In genomic region chr9:66213386-66214032, GRCm38 (mm10) we compare ENCODE assay signal across 8 mouse cellular contexts. TPM values are rescaled to one million over a fixed set of nuclear protein-coding genes. Genes with fewer than 3 reads are reported as not detected.
DNase-seq lines count a peak whose midpoint lies in the region; ATAC-seq and TF ChIP-seq lines count a peak whose summit lies in the region.

No protein-coding gene starts in this region.

- H3K4me1 ChIP-seq in embryonic facial prominence, embryonic 15.5 days, result peaks cover 15% of the 10 kb centered on the region; the same call in 1 of the 2 replicates
- 0 out of 2 replicates have a peak, but pooled peaks cover 6% of the 10 kb centered on the region for H3K4me1 ChIP-seq in intestine, postnatal 0 days (replicated peaks; ENCODE audit: control insufficient read depth, insufficient read depth, low read length)
- H3K4me1 ChIP-seq in liver, embryonic 16.5 days (ENCODE audit: control insufficient read depth, low read depth, low read length), result peaks cover 44% of the 10 kb centered on the region
- no peaks in the 10 kb centered on the region for H3K4me1 ChIP-seq in forebrain, embryonic 15.5 days
- peaks cover 7% of the 10 kb centered on the region; the same call in 1 of the 2 replicates for H3K4me1 ChIP-seq in cerebellum, adult 2 months (ENCODE audit: control insufficient read depth, insufficient read depth, low read length)

- no peak overlapping the region for H3K4me3 ChIP-seq in gastrocnemius, adult 2 months
- H3K4me3 ChIP-seq in embryonic facial prominence, embryonic 15.5 days (replicated peaks), result no peak overlapping the region
- no peak overlapping the region for H3K4me3 ChIP-seq in intestine, postnatal 0 days (ENCODE audit: low read depth, low read length)
- H3K4me3 ChIP-seq in liver, embryonic 16.5 days (ENCODE audit: low read depth, low read length), result peak overlapping the region; percentile 42
- no peak overlapping the region for H3K4me3 ChIP-seq in forebrain, embryonic 15.5 days
- no peak overlapping the region for H3K4me3 ChIP-seq in cerebellum, adult 2 months (replicated peaks; ENCODE audit: insufficient read depth, low read depth, low read length)

- WGBS in embryonic facial prominence, embryonic 15.5 days, result 34% methylated on average over 5 of the region's 5 CpGs
- 16% methylated on average over 5 of the region's 5 CpGs for WGBS in intestine, postnatal 0 days
- WGBS in liver, embryonic 16.5 days (ENCODE audit: insufficient replicate concordance), result 12% methylated on average over 5 of the region's 5 CpGs
- 42% methylated on average over 5 of the region's 5 CpGs for WGBS in forebrain, embryonic 15.5 days
- WGBS in cerebellum, adult 2 months, result 75% methylated on average over 5 of the region's 5 CpGs

- H3K4me2 ChIP-seq in embryonic facial prominence, embryonic 15.5 days (replicated peaks), result no peak overlapping the region
- H3K4me2 ChIP-seq in intestine, postnatal 0 days (replicated peaks; ENCODE audit: low read depth), result peak overlapping the region; percentile 21; the same call in 1 of the 2 replicates
- peak overlapping the region; percentile 67 for H3K4me2 ChIP-seq in liver, embryonic 16.5 days (ENCODE audit: low read depth, low read length)
- no peak overlapping the region for H3K4me2 ChIP-seq in forebrain, embryonic 15.5 days (replicated peaks)

- no peak overlapping the region for H3K9ac ChIP-seq in embryonic facial prominence, embryonic 15.5 days
- peak overlapping the region; percentile 31; the same call in 1 of the 2 replicates for H3K9ac ChIP-seq in intestine, postnatal 0 days (ENCODE audit: low read depth, low read length)
- H3K9ac ChIP-seq in liver, embryonic 16.5 days (ENCODE audit: low read depth, low read length), result peak overlapping the region; percentile 58
- H3K9ac ChIP-seq in forebrain, embryonic 15.5 days (replicated peaks), result no peak overlapping the region

- peak; percentile 40; the same call in 1 of the 2 replicates for ATAC-seq in embryonic facial prominence, embryonic 15.5 days (ENCODE audit: insufficient number of reproducible peaks, low FRiP score, low TSS enrichment, low read depth)
- peak; percentile 90 for ATAC-seq in intestine, postnatal 0 days
- peak; percentile 98 for ATAC-seq in liver, embryonic 16.5 days (ENCODE audit: low read depth)
- no peak for ATAC-seq in forebrain, embryonic 15.5 days (replicated peaks)

- H3K27ac ChIP-seq in gastrocnemius, adult 2 months, result peak overlapping the region; percentile 67
- H3K27ac ChIP-seq in embryonic facial prominence, embryonic 15.5 days (replicated peaks), result no peak overlapping the region
- H3K27ac ChIP-seq in intestine, postnatal 0 days (ENCODE audit: low read depth, low read length), result peak overlapping the region; percentile 82
- peak overlapping the region; percentile 83 for H3K27ac ChIP-seq in liver, embryonic 16.5 days (ENCODE audit: low read length)
- no peak overlapping the region for H3K27ac ChIP-seq in forebrain, embryonic 15.5 days (replicated peaks)
- H3K27ac ChIP-seq in cerebellum, adult 2 months (ENCODE audit: insufficient read depth, low read length), result no peak overlapping the region

- H3K27me3 ChIP-seq in embryonic facial prominence, embryonic 15.5 days, result no peaks in the 10 kb centered on the region
- no peaks in the 10 kb centered on the region for H3K27me3 ChIP-seq in intestine, postnatal 0 days (replicated peaks; ENCODE audit: control insufficient read depth, insufficient read depth, low read length)
- H3K27me3 ChIP-seq in liver, embryonic 16.5 days (ENCODE audit: control insufficient read depth, insufficient read depth, low read depth, low read length), result no peaks in the 10 kb centered on the region
- no peaks in the 10 kb centered on the region for H3K27me3 ChIP-seq in splenic B cell, adult 2 months (ENCODE audit: control insufficient read depth, insufficient read depth, low read length, poor library complexity, severe bottlenecking)
- H3K27me3 ChIP-seq in forebrain, embryonic 15.5 days, result no peaks in the 10 kb centered on the region
- no peaks in the 10 kb centered on the region for H3K27me3 ChIP-seq in cerebellum, adult 2 months (ENCODE audit: control insufficient read depth, insufficient read depth, low read length)

- no peaks in the 10 kb centered on the region for H3K9me3 ChIP-seq in embryonic facial prominence, embryonic 15.5 days (replicated peaks)
- no peaks in the 10 kb centered on the region for H3K9me3 ChIP-seq in intestine, postnatal 0 days (ENCODE audit: control insufficient read depth)
- no peaks in the 10 kb centered on the region for H3K9me3 ChIP-seq in liver, embryonic 16.5 days (replicated peaks; ENCODE audit: control insufficient read depth, low read length)
- no peaks in the 10 kb centered on the region for H3K9me3 ChIP-seq in forebrain, embryonic 15.5 days

- intact Hi-C loops in gastrocnemius, adult 2 months (cut with DNase I), result no loop called here

- no peak for TF ChIP-seq CTCF in gastrocnemius, adult 2 months (IDR thresholded peaks at IDR 0.05)
- TF ChIP-seq CTCF in intestine, postnatal 0 days (IDR thresholded peaks at IDR 0.05; ENCODE audit: low read depth), result peak; percentile 25; the same call in 1 of the 2 replicates
- TF ChIP-seq CTCF in cerebellum, adult 2 months (IDR thresholded peaks at IDR 0.05; ENCODE audit: borderline replicate concordance, insufficient read depth, low read depth, low read length), result no peak

- no peak for TF ChIP-seq POLR2A in cerebellum, adult 2 months (IDR thresholded peaks at IDR 0.05; ENCODE audit: borderline replicate concordance, insufficient read depth, low read length)

- peak; percentile 53 for DNase-seq in gastrocnemius, adult 2 months
- no peak for DNase-seq in gastrocnemius, adult 8-10 months (ENCODE audit: low spot score in 2 of 2)
- peak; percentile 27 for DNase-seq in splenic B cell, adult 2 months (ENCODE audit: low read depth, low spot score)
- no peak for DNase-seq in cerebellum, adult 2 months

- H3K36me3 ChIP-seq in embryonic facial prominence, embryonic 15.5 days, result no peaks in the 10 kb centered on the region
- H3K36me3 ChIP-seq in intestine, postnatal 0 days (ENCODE audit: control insufficient read depth, insufficient read depth), result no peaks in the 10 kb centered on the region
- H3K36me3 ChIP-seq in liver, embryonic 16.5 days (ENCODE audit: control insufficient read depth, insufficient read depth), result no peaks in the 10 kb centered on the region
- no peaks in the 10 kb centered on the region; the same call in 1 of the 2 replicates for H3K36me3 ChIP-seq in splenic B cell, adult 2 months (ENCODE audit: control insufficient read depth, insufficient read depth, low read length, poor library complexity, severe bottlenecking)
- H3K36me3 ChIP-seq in forebrain, embryonic 15.5 days, result no peaks in the 10 kb centered on the region

RNA-seq across cellular contexts. Expression of gene Dapk2, which starts 55.5 kb away (rescaled TPM):
- total RNA-seq in gastrocnemius, adult 2 months (2021), result 10 to 100 TPM; 24.2 to 38.4 TPM
- 10 to 100 TPM; 28.1 to 36.2 (median 34.1) TPM for total RNA-seq in gastrocnemius, adult 8-10 months (2022)
- polyA plus RNA-seq in embryonic facial prominence, embryonic 15.5 days (2015; fragmentation: Nextera tagmentation; extraction: Ambion mirVana), result 17.1 and 18.0 TPM in 2 replicates
- 14.7 and 16.9 TPM in 2 replicates for polyA plus RNA-seq in intestine, postnatal 0 days (2015; fragmentation: Nextera tagmentation; extraction: Ambion mirVana)
- polyA plus RNA-seq in liver, embryonic 16.5 days (2015; fragmentation: Nextera tagmentation; extraction: Ambion mirVana), result 32.7 and 33.7 TPM in 2 replicates
- polyA plus RNA-seq in forebrain, embryonic 15.5 days (2015; fragmentation: Nextera tagmentation; extraction: Ambion mirVana), result 1.4 and 1.8 TPM in 2 replicates
- 3.6 and 3.8 TPM in 2 replicates for polyA plus RNA-seq in cerebellum, adult 2 months (2012; rRNA removed)

Comparison
In these comparisons a context has a peak if more than half of its experiments do, and no peak if none do; other contexts are left out.
1. DNase-seq: peak in gastrocnemius, adult 2 months (single experiment) and splenic B cell, adult 2 months (single experiment); none in gastrocnemius, adult 8-10 months (0 of 2) and cerebellum, adult 2 months (0 of 2).
2. H3K27ac ChIP-seq: peak in gastrocnemius, adult 2 months (single experiment), intestine, postnatal 0 days (single experiment) and liver, embryonic 16.5 days (single experiment); none in embryonic facial prominence, embryonic 15.5 days (single experiment), forebrain, embryonic 15.5 days (single experiment) and cerebellum, adult 2 months (single experiment).
3. H3K4me2 ChIP-seq: peak in intestine, postnatal 0 days (single experiment) and liver, embryonic 16.5 days (single experiment); none in embryonic facial prominence, embryonic 15.5 days (single experiment) and forebrain, embryonic 15.5 days (single experiment).
4. H3K9ac ChIP-seq: peak in intestine, postnatal 0 days (single experiment) and liver, embryonic 16.5 days (single experiment); none in embryonic facial prominence, embryonic 15.5 days (single experiment) and forebrain, embryonic 15.5 days (single experiment).